Mouse (Mus musculus): Measurements from ENCODE around the gene Akr1c13. TPM values are rescaled to one million over a fixed set of nuclear protein-coding genes. Genes with fewer than 3 reads are reported as not detected.
"Not testable (repeated sequence)": the region's sequence is repeated elsewhere in the genome, so short reads cannot be mapped to it uniquely, and the experiment has no call there.

Gene Akr1c13
- polyA plus RNA-seq (2014; fragmentation: Nextera tagmentation; extraction: Ambion mirVana), result 1.0 TPM in 2 replicates

GRCm38 (mm10) chr13:4190904-4191303 lies at the start of gene Akr1c13:
Gene Akr1c13, plus strand, starts transcription at chr13:4191150.
- H3K4me3 ChIP-seq (ENCODE audit: low read depth, low read length), result no peak within 1 kb of the TSS
- ATAC-seq (ENCODE audit: low FRiP score) (no peak), DNase-seq (ENCODE audit: low spot score) (no peak)
- H3K27ac ChIP-seq (ENCODE audit: low read depth, low read length), result no peak within 1 kb of the TSS
- H3K4me1 ChIP-seq (replicated peaks; ENCODE audit: control insufficient read depth, insufficient read depth, low read length), result no peaks in the 10 kb centered on the region
- no peaks in the 10 kb centered on the region for H3K27me3 ChIP-seq (ENCODE audit: control insufficient read depth, insufficient read depth, low read length)
- no peak within 1 kb of the TSS for H3K9ac ChIP-seq (ENCODE audit: low read depth, low read length)
- no peak within 1 kb of the TSS for H3K4me2 ChIP-seq (replicated peaks; ENCODE audit: low read depth, low read length)
- H3K36me3 ChIP-seq (ENCODE audit: control insufficient read depth, insufficient read depth, low read length), result no peaks in the 10 kb centered on the region
- H3K9me3 ChIP-seq (ENCODE audit: control insufficient read depth, low read length), result no peaks in the 10 kb centered on the region
- 64% methylated on average over 3 of the region's 3 CpGs for WGBS

- H3K4me3 ChIP-seq (ENCODE audit: low read depth, low read length), result no peak overlapping the region
- H3K9me3 ChIP-seq (ENCODE audit: control insufficient read depth, low read length), result no peaks in the 10 kb centered on the region
- H3K4me2 ChIP-seq (replicated peaks; ENCODE audit: low read depth, low read length), result no peak overlapping the region
- DNase-seq (ENCODE audit: low spot score) (no peak), ATAC-seq (ENCODE audit: low FRiP score) (no peak)
- H3K27me3 ChIP-seq (ENCODE audit: control insufficient read depth, insufficient read depth, low read length), result no peaks in the 10 kb centered on the region
- H3K9ac ChIP-seq (ENCODE audit: low read depth, low read length), result no peak overlapping the region
- no peaks in the 10 kb centered on the region for H3K36me3 ChIP-seq (ENCODE audit: control insufficient read depth, insufficient read depth, low read length)
- no peak overlapping the region for H3K27ac ChIP-seq (ENCODE audit: low read depth, low read length)
- 78% methylated on average over 1 of the region's 1 CpGs for WGBS
- no peaks in the 10 kb centered on the region for H3K4me1 ChIP-seq (replicated peaks; ENCODE audit: control insufficient read depth, insufficient read depth, low read length)
Measured at GRCm38 (mm10) chr13:4144261-4144660, 46.7 kb upstream of the Akr1c13 start.

- H3K36me3 ChIP-seq (ENCODE audit: control insufficient read depth, insufficient read depth, low read length), result no peaks in the 10 kb centered on the region
- DNase-seq (ENCODE audit: low spot score) (no peak), ATAC-seq (ENCODE audit: low FRiP score) (no peak)
- H3K4me2 ChIP-seq (replicated peaks; ENCODE audit: low read depth, low read length), result no peak within 1 kb of the TSS
- no peaks in the 10 kb centered on the region for H3K4me1 ChIP-seq (replicated peaks; ENCODE audit: control insufficient read depth, insufficient read depth, low read length)
- H3K9me3 ChIP-seq (ENCODE audit: control insufficient read depth, low read length), result no peaks in the 10 kb centered on the region
- 75% methylated on average over 5 of the region's 5 CpGs for WGBS
- H3K9ac ChIP-seq (ENCODE audit: low read depth, low read length), result no peak within 1 kb of the TSS
- H3K27ac ChIP-seq (ENCODE audit: low read depth, low read length), result no peak within 1 kb of the TSS
- no peak within 1 kb of the TSS for H3K4me3 ChIP-seq (ENCODE audit: low read depth, low read length)
- H3K27me3 ChIP-seq (ENCODE audit: control insufficient read depth, insufficient read depth, low read length), result no peaks in the 10 kb centered on the region
Measured at GRCm38 (mm10) chr13:4150518-4150917, 40.4 kb upstream of the Akr1c13 start, which contains the start of gene Akr1c18. Gene Akr1c18, minus strand, starts transcription at chr13:4150654.

GRCm38 (mm10) chr13:4152908-4153307 lies 38.0 kb upstream of the Akr1c13 start:
- Histone ChIP-seq H3K36me3 (ENCODE audit: control insufficient read depth, insufficient read depth, low read length) (no peaks in the 10 kb centered on the region), H3K27ac (ENCODE audit: low read depth, low read length) (no peak overlapping the region), H3K9ac (ENCODE audit: low read depth, low read length) (no peak overlapping the region), H3K9me3 (ENCODE audit: control insufficient read depth, low read length) (no peaks in the 10 kb centered on the region), H3K4me2 (replicated peaks; ENCODE audit: low read depth, low read length) (no peak overlapping the region), H3K27me3 (ENCODE audit: control insufficient read depth, insufficient read depth, low read length) (no peaks in the 10 kb centered on the region), H3K4me1 (replicated peaks; ENCODE audit: control insufficient read depth, insufficient read depth, low read length) (no peaks in the 10 kb centered on the region), H3K4me3 (ENCODE audit: low read depth, low read length) (no peak overlapping the region)
- 76% methylated on average over 2 of the region's 2 CpGs for WGBS
- ATAC-seq (ENCODE audit: low FRiP score), result no peak
- no peak for DNase-seq (ENCODE audit: low spot score)

- H3K9ac ChIP-seq (ENCODE audit: low read depth, low read length), result no peak overlapping the region
- ATAC-seq (ENCODE audit: low FRiP score) (no peak), DNase-seq (ENCODE audit: low spot score) (no peak)
- H3K9me3 ChIP-seq (ENCODE audit: control insufficient read depth, low read length), result no peaks in the 10 kb centered on the region
- no peak overlapping the region for H3K4me3 ChIP-seq (ENCODE audit: low read depth, low read length)
- no peak overlapping the region for H3K27ac ChIP-seq (ENCODE audit: low read depth, low read length)
- 85% methylated on average over 3 of the region's 3 CpGs for WGBS
- no peaks in the 10 kb centered on the region for H3K36me3 ChIP-seq (ENCODE audit: control insufficient read depth, insufficient read depth, low read length)
- H3K4me2 ChIP-seq (replicated peaks; ENCODE audit: low read depth, low read length), result no peak overlapping the region
- H3K4me1 ChIP-seq (replicated peaks; ENCODE audit: control insufficient read depth, insufficient read depth, low read length), result no peaks in the 10 kb centered on the region
- no peaks in the 10 kb centered on the region for H3K27me3 ChIP-seq (ENCODE audit: control insufficient read depth, insufficient read depth, low read length)
Measured at GRCm38 (mm10) chr13:4153593-4153992, 37.4 kb upstream of the Akr1c13 start.

GRCm38 (mm10) chr13:4155286-4155685 lies 35.7 kb upstream of the Akr1c13 start:
- H3K4me3 ChIP-seq (ENCODE audit: low read depth, low read length), result no peak overlapping the region
- DNase-seq (ENCODE audit: low spot score) (no peak), ATAC-seq (ENCODE audit: low FRiP score) (no peak)
- no peak overlapping the region for H3K9ac ChIP-seq (ENCODE audit: low read depth, low read length)
- no peak overlapping the region for H3K27ac ChIP-seq (ENCODE audit: low read depth, low read length)
- H3K27me3 ChIP-seq (ENCODE audit: control insufficient read depth, insufficient read depth, low read length), result no peaks in the 10 kb centered on the region
- no peaks in the 10 kb centered on the region for H3K4me1 ChIP-seq (replicated peaks; ENCODE audit: control insufficient read depth, insufficient read depth, low read length)
- H3K9me3 ChIP-seq (ENCODE audit: control insufficient read depth, low read length), result no peaks in the 10 kb centered on the region
- H3K36me3 ChIP-seq (ENCODE audit: control insufficient read depth, insufficient read depth, low read length), result no peaks in the 10 kb centered on the region
- H3K4me2 ChIP-seq (replicated peaks; ENCODE audit: low read depth, low read length), result no peak overlapping the region
- WGBS, result 32% methylated on average over 2 of the region's 2 CpGs

- no peak for ATAC-seq (ENCODE audit: low FRiP score)
- Histone ChIP-seq H3K27ac (ENCODE audit: low read depth, low read length) (no peak overlapping the region), H3K36me3 (ENCODE audit: control insufficient read depth, insufficient read depth, low read length) (no peaks in the 10 kb centered on the region), H3K4me2 (replicated peaks; ENCODE audit: low read depth, low read length) (no peak overlapping the region), H3K4me1 (replicated peaks; ENCODE audit: control insufficient read depth, insufficient read depth, low read length) (no peaks in the 10 kb centered on the region), H3K4me3 (ENCODE audit: low read depth, low read length) (no peak overlapping the region), H3K9ac (ENCODE audit: low read depth, low read length) (no peak overlapping the region), H3K9me3 (ENCODE audit: control insufficient read depth, low read length) (no peaks in the 10 kb centered on the region), H3K27me3 (ENCODE audit: control insufficient read depth, insufficient read depth, low read length) (no peaks in the 10 kb centered on the region)
- no peak for DNase-seq (ENCODE audit: low spot score)
- 48% methylated on average over 1 of the region's 1 CpGs for WGBS
Measured at GRCm38 (mm10) chr13:4168006-4168405, 22.9 kb upstream of the Akr1c13 start.

GRCm38 (mm10) chr13:4172978-4173377 lies 18.0 kb upstream of the Akr1c13 start:
- no peak for DNase-seq (ENCODE audit: low spot score)
- WGBS, result 78% methylated on average over 2 of the region's 2 CpGs
- H3K9ac ChIP-seq (ENCODE audit: low read depth, low read length), result no peak overlapping the region
- no peak for ATAC-seq (ENCODE audit: low FRiP score)
- H3K4me2 ChIP-seq (replicated peaks; ENCODE audit: low read depth, low read length), result no peak overlapping the region
- H3K27ac ChIP-seq (ENCODE audit: low read depth, low read length), result no peak overlapping the region
- no peaks in the 10 kb centered on the region for H3K9me3 ChIP-seq (ENCODE audit: control insufficient read depth, low read length)
- no peak overlapping the region for H3K4me3 ChIP-seq (ENCODE audit: low read depth, low read length)
- H3K4me1 ChIP-seq (replicated peaks; ENCODE audit: control insufficient read depth, insufficient read depth, low read length), result no peaks in the 10 kb centered on the region
- no peaks in the 10 kb centered on the region for H3K36me3 ChIP-seq (ENCODE audit: control insufficient read depth, insufficient read depth, low read length)
- no peaks in the 10 kb centered on the region for H3K27me3 ChIP-seq (ENCODE audit: control insufficient read depth, insufficient read depth, low read length)

- not testable (repeated sequence) for H3K4me1 ChIP-seq (replicated peaks; ENCODE audit: control insufficient read depth, insufficient read depth, low read length); H3K36me3 ChIP-seq (ENCODE audit: control insufficient read depth, insufficient read depth, low read length); H3K4me2 ChIP-seq (replicated peaks; ENCODE audit: low read depth, low read length); H3K9ac ChIP-seq (ENCODE audit: low read depth, low read length); H3K27ac ChIP-seq (ENCODE audit: low read depth, low read length); H3K9me3 ChIP-seq (ENCODE audit: control insufficient read depth, low read length); DNase-seq (ENCODE audit: low spot score); H3K27me3 ChIP-seq (ENCODE audit: control insufficient read depth, insufficient read depth, low read length); ATAC-seq (ENCODE audit: low FRiP score); H3K4me3 ChIP-seq (ENCODE audit: low read depth, low read length)
- WGBS, result 94% methylated on average over 4 of the region's 4 CpGs
Measured at GRCm38 (mm10) chr13:4181321-4181720, 9.6 kb upstream of the Akr1c13 start.
